Mouse (Mus musculus): ENCODE measurements around the gene Nsun7.
"Not testable (repeated sequence)": the region's sequence is repeated elsewhere in the genome, so short reads cannot be mapped to it uniquely, and the experiment has no call there.

Nsun7 gene

DNA sequence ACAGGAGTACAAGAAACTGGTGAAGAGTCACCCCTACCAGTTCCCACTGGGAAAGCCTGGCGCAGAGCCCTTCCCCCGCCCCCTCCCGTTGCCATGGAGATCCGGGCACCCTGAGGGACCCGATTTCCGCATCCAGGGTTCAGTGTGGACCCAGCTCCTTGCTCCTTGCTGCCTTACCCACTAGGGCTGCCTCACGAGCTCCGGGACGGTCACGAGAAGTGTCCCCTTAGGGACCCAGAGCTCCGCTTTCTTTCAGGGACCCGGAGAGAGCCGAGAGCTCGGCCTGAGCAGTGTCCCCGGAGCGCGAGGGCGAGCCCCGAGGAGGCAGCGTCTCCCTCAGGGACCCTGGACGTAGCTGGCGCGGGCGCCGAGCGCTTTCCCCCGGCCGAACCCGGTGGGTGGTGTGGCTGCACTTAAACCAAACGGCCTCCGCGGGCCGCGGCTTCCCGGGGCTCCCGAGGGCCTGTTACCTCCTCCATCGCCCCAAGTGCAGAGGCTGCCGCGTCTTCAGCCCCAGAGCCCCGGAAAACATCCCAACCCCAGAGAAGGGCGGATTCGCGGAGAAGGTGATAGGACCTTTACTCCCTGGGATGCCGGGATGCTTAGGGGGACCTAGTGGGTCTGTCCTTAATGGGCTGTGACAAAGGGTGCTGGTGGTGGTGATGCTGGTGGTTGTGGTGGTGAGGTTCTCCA is at the start of gene Nsun7:
Gene Nsun7, plus strand, starts transcription at position 142 of the 693 bp plus-strand sequence.
- peak in 1 of 2 experiments; percentile 9 for DNase-seq (ENCODE audit: low spot score in 2 of 2)

- no peak for DNase-seq (ENCODE audit: low spot score in 2 of 2)
Observed at GRCm38 (mm10) chr5:66214395-66214935, 45.2 kb upstream of the Nsun7 start.

GRCm38 (mm10) chr5:66215569-66216277 is 44.0 kb upstream of the Nsun7 start:
- no peak for DNase-seq (ENCODE audit: low spot score in 2 of 2)

DNA sequence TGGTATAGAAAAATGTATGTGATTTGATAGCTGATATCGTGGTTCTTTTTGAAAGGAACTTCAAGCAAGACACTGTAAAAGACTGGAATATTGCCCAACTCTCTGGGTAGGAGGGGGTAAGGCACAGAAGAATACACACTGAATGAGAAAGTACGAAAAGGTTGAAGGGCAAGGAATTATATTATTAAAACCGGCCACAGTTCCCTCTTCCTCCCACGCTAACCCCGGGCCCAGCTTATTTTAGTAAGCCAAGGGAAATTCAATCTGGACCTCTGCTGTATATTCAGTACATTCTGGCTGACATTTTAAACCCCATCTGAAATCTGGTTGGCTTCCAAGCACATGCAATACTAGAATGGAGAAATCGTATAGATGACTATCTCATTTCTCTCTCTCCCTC is 40.0 kb upstream of the Nsun7 start:
- no peak for DNase-seq (ENCODE audit: low spot score in 2 of 2)

DNA sequence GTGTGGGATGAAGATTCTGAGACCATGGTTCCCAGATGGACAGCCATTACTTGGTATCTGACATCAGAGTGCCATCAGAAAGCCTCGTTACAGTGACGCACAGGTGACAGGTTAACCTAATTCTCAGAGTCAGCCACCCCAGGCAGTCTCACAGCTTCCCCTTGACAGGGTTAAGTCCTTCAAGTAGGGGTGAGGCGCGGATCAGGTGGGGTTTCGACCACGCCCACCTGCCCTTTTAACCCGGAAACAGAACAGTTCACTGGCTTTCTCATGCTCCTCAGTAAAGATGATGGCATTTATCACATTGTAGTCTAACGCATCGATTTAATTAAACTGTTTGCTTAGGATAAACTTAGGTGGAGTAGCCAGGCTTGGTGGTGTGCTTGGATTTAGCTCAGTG is 39.1 kb upstream of the Nsun7 start:
- DNase-seq (ENCODE audit: low spot score in 2 of 2): no peak

GRCm38 (mm10) chr5:66222916-66223315 is 36.8 kb upstream of the Nsun7 start:
- DNase-seq (ENCODE audit: low spot score in 2 of 2): no peak

GRCm38 (mm10) chr5:66226526-66226925 is 33.2 kb upstream of the Nsun7 start:
- DNase-seq (ENCODE audit: low spot score in 2 of 2): no peak

- DNase-seq (ENCODE audit: low spot score in 2 of 2): no peak
Observed at GRCm38 (mm10) chr5:66231660-66232269, 27.9 kb upstream of the Nsun7 start.

- no peak for DNase-seq (ENCODE audit: low spot score in 2 of 2)
Observed at GRCm38 (mm10) chr5:66232456-66232855, 27.2 kb upstream of the Nsun7 start.

DNA sequence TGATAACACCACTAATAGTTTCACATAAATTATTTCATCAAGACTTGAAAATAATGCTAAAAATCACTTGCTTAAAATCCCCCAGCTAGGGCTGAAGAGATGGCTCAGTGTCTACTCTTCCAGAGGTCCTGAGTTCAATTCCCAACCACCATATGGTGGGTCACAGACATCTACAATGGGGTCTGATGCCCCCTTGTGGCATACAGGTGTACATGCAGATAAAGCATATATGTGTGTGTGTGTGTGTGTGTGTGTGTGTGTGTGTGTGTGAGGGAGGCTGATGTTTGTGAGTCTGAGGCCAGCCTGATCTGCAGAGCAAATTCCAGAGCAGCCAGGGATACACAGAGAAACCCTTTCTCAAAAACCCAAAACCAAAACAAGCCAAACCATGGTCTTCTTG is 17.8 kb upstream of the Nsun7 start:
- no peak for DNase-seq (ENCODE audit: low spot score in 2 of 2)

DNA sequence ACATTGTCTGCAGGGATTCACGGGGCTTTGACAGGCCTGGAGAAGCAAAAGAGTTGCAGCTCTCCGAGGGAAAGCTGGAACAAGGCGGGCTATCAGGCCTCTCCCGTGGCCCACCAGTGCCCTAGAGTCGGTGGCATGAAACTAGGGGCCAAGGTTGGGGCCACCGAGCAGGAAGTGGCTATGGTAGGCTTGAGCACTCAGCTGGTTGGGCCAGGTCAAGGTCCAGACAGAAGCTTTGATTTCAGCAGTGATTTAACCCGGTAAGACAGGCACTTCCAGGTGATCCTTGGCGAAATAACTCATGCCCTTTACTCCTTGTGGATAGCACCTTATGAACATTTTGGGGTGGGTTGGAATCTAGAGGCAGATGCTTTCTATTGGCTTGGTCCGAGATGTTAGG is 16.2 kb upstream of the Nsun7 start:
- DNase-seq (ENCODE audit: low spot score in 2 of 2): no peak

DNA sequence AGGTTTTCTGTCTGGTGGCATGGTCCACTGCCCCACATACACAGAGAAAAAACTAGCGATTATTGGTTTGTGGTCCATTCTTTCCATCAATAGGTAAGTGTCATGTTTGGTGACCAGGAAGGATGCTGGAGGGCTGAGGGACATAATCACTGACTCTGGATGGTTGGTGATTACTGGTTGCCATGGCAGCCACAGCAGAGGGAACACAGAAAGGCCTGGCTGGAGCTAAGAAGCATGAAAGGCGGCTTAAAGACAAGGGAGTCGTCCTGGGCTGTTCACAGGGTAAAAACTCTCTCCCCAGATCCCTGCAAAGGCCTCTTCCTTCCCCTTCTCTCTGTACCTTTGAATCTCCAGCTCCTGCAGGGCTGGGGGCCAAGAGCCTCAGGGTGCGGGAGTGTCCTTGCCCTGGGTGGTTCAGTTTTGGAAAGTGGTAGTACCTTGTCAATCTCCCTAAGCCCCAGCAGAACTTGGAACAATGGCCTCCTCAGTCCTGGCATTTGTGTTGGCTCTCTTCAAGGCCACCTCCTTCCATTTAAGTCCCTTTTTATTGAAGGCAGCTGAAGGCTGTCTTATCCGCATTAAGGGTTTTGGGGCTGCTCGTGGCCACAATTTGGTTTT is 15.5 kb upstream of the Nsun7 start:
- no peak for DNase-seq (ENCODE audit: low spot score in 2 of 2)

DNA sequence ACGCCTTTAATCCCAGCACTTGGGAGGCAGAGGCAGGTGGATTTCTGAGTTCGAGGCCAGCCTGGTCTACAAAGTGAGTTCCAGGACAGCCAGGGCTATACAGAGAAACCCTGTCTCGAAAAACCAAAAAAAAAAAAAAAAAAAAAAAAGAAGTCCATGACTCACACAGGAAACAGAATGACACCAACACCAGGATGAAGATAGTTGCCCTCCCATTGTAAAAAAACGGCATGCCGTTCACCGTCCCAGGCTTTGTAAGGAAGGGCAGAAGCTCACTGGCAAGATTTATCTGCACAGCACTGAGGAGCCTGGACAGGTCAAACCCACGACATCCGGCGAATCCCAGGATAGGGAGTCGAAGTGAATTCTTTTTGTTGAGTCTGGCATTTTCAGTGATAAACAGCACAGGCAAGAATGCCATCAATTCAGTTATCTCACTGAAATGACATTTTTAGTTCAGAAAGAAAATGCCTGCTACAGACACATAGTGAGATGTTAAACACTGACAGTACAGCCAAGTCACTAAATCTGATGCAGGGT is 13.7 kb upstream of the Nsun7 start:
- no peak for DNase-seq (ENCODE audit: low spot score in 2 of 2)

GRCm38 (mm10) chr5:66253219-66253618 is 6.5 kb upstream of the Nsun7 start:
- no peak for DNase-seq (ENCODE audit: low spot score in 2 of 2)

GRCm38 (mm10) chr5:66255044-66255443 is 4.7 kb upstream of the Nsun7 start:
- DNase-seq (ENCODE audit: low spot score in 2 of 2): no peak

GRCm38 (mm10) chr5:66259000-66259399 is 697 bp upstream of the Nsun7 start:
- DNase-seq (ENCODE audit: low spot score in 2 of 2): no peak

DNA sequence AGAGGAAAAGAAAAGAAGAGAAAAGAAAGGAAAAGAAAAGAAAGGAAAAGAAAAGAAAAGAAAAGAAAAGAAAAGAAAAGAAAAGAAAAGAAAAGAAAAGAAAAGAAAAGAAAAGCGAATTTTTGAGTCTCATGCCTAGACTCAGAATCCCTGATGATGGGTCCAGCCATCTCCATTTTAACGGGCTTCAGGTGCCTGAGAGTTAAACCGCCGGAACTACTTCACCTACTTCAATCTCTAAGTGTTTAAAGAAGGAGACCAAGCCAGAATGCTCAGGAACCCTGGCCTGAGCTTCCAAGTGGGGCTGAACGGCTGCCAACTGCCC is 304 bp upstream of the Nsun7 start:
- DNase-seq (ENCODE audit: low spot score in 2 of 2): not testable (repeated sequence)

DNA sequence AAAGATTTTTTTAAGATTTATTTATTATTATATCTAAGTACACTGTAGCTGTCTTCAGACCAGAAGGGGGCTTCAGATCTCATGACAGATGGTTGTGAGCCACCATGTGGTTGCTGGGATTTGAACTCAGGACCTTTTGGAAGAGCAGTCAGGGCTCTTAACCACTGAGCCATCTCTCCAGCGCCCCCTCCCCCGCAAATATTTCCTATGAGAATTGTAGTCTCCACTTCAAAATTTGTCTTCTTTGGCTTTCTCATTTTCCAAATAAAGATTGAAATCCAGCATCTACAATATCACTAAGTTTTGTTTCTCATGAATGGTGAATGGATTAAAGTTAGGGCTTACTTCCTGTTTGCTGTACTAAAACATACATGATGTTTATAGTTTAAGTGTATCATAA is 2.8 kb downstream of the Nsun7 start:
- DNase-seq (ENCODE audit: low spot score in 2 of 2): no peak

- no peak for DNase-seq (ENCODE audit: low spot score in 2 of 2)
Observed at GRCm38 (mm10) chr5:66263398-66263797, 3.7 kb downstream of the Nsun7 start.

DNA sequence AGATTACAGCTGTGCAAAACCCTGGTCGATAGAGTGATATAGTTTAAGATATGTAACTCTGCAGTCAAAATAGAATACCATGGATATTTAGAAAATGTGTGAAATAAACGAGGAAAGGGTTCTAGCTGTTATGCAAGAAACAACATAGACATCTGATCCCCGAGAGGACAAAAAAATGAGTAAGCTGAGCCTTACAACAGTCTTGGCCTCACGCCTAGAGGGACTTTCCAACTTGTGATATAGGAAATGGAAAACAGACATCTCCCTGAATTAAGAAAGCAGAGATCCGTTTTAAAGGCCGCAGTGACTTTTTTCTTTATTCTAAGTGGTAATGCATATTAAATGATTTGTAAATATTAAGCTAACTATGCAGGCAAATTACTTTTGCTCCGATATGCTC is 9.9 kb downstream of the Nsun7 start:
- no peak for DNase-seq (ENCODE audit: low spot score in 2 of 2)

DNA sequence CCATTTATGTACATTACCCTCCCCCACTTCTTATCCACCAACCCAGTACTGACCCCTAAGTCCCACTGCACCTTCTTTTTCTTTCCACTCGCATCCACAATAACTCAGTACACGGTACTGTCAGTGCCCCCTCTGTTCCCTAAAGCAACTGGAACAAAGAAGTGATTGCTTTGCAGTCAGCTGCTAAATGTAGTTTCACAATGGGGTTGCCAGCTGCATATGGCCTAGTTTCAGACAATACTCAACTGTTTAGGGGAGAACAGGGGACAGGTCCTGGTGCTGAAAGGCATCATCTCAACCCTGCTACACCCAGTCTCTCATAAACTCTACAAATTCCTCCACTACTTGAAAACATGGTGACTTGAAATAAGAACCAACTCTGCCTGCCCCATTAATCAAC is 11.4 kb downstream of the Nsun7 start:
- DNase-seq (ENCODE audit: low spot score in 2 of 2): no peak

- DNase-seq (ENCODE audit: low spot score in 2 of 2): no peak
Observed at GRCm38 (mm10) chr5:66274417-66274816, 14.7 kb downstream of the Nsun7 start.
